Mouse (Mus musculus) CH12F3 (cell line): ENCODE measurements at regions not wholly inside any gene's neighbourhood (a gene's known extent, or its start where the extent isn't known, plus 50 kb on each side); places are given as distances from the start of the nearest gene placed in this dataset.

Experiments used
- in situ Hi-C: fragments of 300-500 bp; cut with MboI; formaldehyde crosslinking; loops from 2 replicates; pipeline ENCODE4 v1.14.3; 2020; ENCODE audit warnings: low sequenced_read_pairs

DNA sequence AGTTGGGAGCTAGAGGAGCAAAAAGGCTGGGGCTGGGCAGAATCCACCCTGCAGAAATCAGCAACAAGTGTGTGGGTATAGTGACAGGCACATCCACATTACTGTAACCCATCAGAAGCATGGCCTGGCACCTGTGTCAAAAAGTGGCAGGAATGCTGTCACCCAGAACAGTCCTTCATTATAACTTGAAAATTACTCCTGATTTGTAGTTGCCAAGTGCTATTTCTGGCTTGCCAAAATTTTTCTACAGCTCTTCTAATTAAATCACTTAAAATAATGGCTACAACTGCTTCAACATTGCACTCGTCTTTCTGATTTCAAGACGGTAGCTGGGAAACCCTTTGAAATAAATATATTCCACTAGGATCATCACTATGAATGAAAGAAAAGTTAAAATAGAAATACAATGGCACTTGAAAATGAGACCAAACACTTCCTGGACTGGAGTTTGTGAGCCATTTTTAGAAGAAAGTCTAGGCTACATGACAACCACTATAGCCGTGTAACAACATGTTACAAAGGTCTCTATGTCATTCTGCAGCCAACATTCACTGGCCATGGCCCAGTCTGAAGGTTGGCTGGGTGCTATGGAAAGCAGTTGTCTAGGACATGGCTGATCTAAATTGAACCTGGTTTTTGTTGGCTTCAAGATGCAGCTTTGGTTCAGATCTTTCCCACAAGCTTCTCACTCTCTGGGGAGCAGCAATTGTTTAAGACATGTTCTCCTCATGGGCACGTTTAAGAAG lies 190.6 kb upstream of the Tapt1 start:
- in situ Hi-C loops = no loop called here

DNA sequence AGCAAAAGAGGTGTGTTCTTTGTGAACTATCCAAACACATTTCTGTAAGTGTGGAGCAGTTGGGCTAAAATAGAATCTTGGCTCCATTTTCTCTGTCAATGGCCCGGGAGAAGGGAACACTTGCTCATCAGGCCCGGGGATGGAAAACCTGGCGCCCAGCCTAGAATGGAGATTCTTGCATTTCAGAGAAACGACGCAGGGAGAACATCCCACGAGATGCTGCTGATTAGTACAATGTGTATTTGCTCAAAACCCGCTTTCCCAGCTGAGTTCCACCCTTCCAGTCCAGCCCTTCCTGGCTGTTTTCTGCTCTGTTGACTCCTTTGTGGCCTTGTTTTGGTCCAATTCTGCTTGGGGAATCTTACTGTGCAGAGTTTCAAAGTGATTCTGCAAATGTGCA lies 188.0 kb upstream of the Tapt1 start:
- in situ Hi-C loops = no loop called here

DNA sequence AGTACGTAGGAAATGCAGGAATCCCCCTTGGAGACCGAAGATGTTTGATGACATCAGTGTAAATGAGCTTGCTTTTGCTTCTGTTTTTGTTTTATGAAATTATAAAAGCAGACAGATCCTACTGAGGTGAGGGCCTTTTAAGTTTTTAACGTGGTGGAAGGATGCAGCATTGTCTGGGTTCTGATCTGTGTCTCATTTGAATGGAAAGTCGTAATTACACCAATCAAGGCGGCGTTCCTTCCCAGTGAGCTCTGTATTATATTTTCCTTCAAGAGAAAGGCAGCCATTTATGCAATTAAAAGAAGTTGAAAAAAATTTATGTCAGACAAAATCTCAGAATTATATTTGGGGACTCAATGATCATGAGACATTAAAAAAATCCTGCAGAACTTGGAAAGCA lies 176.9 kb upstream of the Tapt1 start:
- in situ Hi-C loops = no loop called here

DNA sequence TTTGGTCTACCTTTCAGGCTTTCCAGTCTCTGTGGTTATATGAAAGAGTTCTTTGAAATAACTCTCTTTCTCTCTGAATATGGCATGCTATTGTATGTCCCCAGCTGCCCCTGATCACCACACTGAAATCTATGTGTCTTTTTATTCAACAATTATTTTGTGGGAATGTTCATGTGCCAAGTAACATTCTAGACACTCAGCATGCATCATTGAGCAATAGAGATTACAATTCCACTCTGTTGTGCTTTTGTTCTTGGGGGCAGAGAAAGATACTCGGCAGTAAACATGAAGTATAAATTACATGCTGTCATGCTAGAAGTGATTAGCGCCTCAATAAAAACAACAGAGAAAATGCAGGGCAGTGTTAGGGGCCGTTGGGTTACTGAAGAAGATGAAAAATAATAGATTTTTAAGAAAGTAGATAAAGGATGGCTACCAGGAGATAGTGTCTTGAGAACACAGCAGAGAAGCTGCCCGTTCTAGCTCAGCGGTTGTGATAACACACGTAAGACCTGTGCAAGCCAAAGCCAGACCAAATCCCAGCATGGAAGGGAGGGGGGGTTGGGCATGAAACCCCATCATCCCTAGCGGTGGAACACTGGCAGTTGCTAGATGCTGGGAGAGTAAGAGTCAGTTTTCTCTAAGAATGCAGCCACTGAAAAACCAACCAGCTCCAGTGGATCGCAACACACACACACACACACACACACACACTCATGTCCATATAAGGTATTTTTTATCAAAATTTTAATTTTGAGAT lies 174.3 kb upstream of the Tapt1 start:
- in situ Hi-C loops = no loop called here

DNA sequence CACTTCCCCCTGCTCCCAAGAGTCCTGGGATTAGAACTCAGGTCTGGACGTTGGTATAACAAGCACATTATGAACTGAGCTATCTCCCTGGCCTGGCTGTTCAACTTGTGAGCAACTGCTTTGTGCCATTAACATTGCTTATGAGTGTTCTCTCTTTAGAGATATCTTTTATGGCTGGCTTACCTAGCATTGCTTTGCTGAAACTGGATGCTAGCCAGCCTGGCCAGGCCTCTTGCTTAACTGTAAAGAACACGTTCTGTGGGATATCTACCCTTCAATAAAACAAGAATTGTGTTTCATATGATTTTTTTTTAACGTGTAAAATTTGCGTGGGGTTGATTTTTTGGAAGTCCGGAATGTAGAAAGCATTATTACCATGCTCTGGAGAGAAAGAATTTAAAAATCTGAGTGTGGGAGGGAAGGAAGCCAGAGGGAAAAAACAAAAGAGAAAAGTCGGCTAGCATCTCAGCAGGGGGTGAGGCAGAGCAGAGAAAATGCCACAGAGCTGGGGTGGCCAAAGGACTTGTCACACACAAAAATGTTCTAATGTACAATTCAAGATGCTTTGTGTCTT lies 160.9 kb upstream of the Tapt1 start:
- in situ Hi-C loops = no loop called here

DNA sequence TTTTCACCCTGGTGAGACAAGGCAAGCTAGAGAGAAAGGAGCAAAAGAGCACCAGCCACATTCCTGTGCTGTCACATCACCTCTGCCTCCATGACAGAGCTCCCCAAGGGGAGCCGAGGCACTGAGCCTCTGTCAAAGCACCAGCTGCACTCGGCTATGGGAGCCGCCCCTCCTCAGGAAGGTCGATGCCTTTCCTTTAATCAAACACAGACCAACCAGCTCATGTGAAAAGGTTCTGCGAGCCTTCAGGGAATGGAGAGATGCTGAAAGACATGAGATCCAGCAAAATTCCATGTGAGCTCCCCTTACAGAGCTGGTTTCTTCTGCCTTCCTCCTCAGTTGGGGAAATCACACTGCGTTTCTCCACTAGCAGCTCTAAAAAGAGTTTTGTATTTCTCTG lies 159.8 kb upstream of the Tapt1 start:
- in situ Hi-C loops = no loop called here

DNA sequence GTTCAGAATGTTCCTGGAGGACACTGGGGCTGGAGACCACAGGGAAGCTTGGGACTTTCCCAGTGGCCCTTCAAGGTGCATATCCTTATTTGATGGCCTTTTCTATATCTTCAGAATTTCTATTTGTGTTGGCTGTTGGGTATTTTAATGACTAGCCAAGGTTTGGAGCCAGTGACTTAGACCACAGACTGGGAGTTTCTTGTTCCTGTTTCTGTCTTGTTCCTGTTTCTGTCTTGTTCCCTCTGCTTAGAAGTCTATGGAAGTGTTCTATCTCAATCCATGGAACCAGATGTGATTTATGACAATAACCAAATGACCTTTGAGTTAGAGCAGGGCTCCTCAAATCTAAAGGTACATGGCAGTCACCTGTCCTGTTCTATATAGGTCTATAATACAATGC lies 156.6 kb upstream of the Tapt1 start:
- in situ Hi-C loops = no loop called here

DNA sequence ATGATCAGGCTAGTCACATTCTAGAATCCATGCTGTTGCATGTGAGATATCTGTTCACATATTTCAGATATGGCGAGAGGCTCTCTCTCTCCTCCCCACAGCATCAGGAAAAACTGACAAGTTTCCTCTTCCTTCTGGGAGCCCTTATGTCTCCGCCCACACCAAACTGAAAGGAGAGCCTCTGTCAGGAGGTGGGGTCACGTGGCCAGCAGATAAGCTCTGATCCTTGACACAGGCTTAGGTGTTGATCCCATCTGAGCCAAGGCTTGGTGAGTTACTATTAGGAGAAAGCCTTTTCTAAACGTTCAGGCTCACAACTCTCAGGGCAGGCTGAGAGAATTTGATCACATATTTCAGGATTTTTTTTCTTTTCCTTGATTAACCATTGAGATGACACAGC lies 143.6 kb upstream of the Tapt1 start:
- in situ Hi-C loops = no loop called here

DNA sequence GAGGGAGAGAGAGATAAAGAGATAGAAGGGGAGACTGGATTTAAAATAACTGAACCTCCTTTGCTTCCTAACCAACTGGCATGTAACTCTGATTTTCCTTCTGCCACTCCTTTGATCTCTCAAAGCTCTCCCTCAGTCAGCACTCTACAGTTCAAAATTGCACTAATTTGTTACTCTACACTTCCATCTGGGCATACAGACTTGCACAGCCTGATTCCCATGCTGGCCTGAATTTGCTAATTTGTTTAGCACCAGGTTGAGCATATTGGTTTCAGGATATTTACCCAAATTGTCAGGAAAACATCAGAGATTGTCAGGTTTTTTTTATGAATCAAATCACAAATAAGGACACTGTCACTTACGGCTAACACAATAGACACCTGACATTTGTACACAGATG lies 125.9 kb upstream of the Tapt1 start:
- in situ Hi-C loops = no loop called here

DNA sequence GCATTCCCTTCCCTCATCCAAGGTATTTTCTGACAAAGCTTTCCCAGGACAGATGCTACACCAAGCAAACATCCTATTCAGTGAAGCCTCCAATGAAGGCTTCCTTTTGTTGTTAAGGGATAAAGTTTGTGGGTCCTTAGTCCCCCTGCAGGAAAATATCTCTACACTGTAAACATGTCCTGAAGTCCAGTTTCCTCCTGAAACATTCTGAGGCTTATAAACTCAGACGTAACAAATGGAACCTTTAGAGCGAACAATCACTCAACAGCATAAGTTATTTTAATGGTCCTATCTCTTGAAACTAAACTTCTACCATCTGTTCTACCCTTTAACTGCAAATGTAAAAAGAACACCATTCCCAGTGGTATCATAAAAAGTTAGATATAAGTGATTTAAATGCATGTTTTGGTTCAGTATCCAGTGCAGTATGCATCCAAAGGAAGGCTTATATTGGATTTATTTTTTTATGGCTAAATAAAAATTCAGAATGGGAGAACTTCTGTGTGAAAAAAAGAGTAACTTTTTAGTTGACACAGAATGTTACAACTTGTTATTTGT lies 115.1 kb upstream of the Tapt1 start:
- in situ Hi-C loops = no loop called here

DNA sequence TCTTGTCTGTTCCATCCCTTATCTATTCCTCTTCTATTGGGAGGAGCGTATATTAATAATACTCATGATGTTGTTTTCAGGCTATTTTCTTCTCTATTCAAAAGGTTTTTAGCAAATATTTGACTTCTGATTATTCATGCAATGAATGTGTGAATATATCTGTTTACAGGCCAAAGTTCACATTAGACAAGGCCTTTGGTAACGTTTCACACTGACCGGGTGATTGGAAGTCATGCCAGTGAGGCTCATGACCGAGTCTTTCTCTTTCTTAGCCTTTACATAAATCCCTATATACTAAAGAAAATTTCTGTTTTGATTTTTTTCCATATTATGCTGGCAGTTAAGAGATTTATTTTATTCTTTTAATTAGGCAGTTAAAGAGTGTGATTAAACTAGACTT lies 112.2 kb upstream of the Tapt1 start:
- in situ Hi-C loops = no loop called here

DNA sequence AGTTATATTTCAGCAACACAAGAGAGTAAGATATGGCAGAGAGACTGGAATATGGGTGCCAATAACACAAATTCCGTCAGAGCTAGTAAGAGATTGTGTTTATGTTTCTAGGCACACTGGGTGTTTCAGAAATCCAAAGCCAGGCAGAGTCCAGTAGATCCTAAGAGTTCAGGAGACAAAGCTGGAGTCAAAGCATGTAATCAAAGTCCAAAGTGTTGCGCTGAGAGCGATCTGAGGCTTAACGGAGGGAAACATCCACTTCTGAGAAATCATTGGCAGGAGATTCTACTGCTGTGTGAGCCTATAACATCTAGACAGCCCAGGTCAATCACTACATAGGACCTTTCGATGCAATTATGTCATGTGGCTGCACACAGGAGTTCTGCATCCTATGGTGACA lies 109.3 kb upstream of the Tapt1 start:
- in situ Hi-C loops = no loop called here

DNA sequence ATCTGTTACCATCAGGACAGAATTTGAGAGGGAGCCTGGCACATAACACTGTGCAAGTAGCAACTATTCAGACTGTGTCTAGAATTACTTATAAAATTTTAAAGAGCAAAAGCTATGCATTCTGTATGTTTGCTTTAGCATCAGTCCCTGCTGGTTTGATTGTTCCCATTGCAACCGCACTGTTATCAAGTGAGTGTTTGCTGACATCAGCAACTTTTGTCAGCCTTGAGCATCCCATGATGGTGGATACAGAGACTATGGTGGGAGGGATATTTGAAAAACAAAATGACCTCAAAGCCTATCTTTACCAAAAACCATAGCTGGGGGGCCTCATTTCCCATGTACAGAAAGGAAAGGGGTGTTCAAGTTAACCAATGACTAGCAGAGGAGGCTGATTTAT lies 93.2 kb upstream of the Tapt1 start:
- in situ Hi-C loops = no loop called here

DNA sequence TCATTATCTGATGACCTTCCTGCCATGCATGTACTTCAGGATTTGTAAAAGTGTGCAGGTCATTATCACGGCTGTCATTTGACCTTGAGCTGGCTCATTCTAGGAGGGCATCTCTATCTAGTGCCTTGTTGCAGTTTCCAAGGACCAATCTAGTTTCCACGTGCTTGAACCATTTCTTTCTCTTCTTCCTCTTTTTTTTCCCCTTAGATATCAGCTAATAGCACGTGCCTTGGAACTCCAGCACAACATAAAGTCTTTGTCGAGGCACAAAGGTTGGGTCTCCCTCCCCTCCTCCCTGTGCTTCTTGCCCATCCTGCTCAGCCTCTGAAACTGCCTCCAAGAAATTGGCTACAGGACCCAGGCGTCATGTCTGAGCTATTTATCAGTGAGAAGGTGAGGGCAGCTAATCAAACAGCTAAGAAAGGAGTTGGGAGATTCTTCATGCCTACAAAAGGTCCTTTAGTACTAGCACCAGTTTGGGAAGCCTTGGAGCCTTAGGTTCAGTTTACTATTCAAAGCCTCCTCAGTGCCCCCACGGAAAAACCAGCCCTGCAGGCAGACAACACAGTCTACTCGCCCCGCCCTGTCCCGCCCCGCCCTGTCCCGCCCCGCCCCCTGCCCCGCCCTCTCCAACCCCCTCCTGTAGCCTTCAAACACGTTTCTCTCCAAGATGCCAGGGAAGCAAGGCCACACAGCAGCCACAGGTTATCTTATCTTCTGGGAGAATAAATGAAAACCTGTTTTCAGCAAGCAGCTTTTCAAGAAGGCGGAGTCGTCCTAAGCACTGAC lies 80.5 kb upstream of the Tapt1 start:
- in situ Hi-C loops = loop anchor here (10.0 kb wide), 1 partner anchor 1098 kb away; no protein-coding TSS in a partner anchor

DNA sequence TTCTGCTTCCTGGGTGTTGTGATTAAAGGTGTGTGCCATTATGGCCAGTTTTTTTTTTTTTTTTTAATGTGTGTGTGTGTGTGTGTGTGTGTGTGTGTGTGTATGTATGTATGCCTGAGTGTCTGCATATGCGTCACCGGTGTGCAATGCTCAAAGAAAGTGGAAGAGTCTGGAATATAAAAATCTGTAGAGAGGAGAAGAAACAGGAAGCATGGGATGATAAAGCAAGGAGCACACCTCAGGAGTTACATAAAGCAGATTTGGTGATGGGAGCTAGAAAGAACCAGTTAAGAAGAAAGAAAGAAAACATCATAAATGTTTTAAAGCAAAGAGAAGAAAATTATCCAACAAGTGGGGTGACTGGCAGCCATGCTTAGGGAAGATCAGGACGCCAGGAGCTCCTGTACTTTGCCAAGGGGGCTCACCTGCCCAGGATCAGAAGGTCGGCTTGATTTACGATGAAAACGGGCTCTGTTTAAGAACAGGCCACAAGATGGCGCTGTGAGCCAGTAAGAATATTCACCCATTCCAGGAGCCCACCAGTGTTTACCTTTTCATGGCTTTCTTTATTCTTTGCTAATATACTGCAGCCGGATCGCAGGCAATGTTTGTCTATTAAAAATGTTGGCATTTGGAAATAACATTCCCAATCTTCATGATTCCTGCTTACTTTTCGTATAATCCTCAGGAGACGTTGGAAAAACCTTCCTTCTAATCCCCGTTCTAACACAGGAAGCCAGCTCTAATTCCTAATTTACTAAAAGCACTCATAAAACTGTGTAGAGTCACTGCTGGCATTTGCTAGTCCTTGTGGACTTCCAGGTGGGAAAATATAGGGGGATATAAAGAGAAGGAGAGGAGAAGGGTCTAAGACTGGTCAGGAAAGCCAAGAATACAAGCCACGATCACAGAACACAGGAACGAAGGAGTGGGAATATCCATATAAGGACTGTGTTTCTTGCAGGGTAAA lies 77.7 kb upstream of the Tapt1 start:
- in situ Hi-C loops = loop anchor here (10.0 kb wide), 1 partner anchor 1101 kb away; no protein-coding TSS in a partner anchor

DNA sequence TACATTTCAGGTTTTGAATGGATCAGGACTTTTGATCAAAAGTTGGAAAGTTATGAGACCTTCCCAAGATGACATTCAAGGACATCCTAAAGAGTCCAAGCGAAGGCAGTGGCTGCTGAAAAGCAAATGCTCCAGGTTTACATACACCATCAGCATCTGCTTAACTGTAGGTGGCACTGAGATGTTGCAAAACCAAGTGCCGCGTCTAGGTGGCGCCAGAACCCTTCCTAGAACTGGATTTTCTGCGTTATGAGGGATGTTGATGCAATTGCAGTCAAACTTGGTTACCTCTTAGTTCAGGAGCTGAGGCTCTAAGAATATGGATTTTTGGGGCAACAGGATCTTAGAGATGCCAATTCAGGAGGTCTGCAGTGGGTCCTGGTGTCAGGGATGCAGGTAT lies 58.0 kb upstream of the Tapt1 start:
- in situ Hi-C loops = loop anchor here (25.0 kb wide), 1 partner anchor 222 kb away; no protein-coding TSS in a partner anchor
